Mouse (Mus musculus): ENCODE data around the gene Ccdc172. TPM values are rescaled to one million over a fixed set of nuclear protein-coding genes. Genes with fewer than 3 reads are reported as not detected.

The Ccdc172 gene
- polyA plus RNA-seq (2015; fragmentation: Illumina TruSeq; extraction: RNeasy Lipid Tissue Mini Kit (QIAGEN cat#74804); ENCODE audit: insufficient read depth, low replicate concordance): not detected

GRCm38 (mm10) chr19:58511818-58512217 lies at the start of gene Ccdc172:
Gene Ccdc172, plus strand, starts transcription at chr19:58511993.

Other genes starting within 250 kb of the Ccdc172 start
- gene Gfra1, start 56.1 kb upstream of the Ccdc172 start, polyA plus RNA-seq (2015; fragmentation: Illumina TruSeq; extraction: RNeasy Lipid Tissue Mini Kit (QIAGEN cat#74804); ENCODE audit: insufficient read depth, low replicate concordance): 0.22 TPM
- 18.2 TPM for gene Pnlip, start 140.5 kb downstream of the Ccdc172 start, polyA plus RNA-seq (2015; fragmentation: Illumina TruSeq; extraction: RNeasy Lipid Tissue Mini Kit (QIAGEN cat#74804); ENCODE audit: insufficient read depth, low replicate concordance)
- gene Pnliprp1, start 216.9 kb downstream of the Ccdc172 start, polyA plus RNA-seq (2015; fragmentation: Illumina TruSeq; extraction: RNeasy Lipid Tissue Mini Kit (QIAGEN cat#74804); ENCODE audit: insufficient read depth, low replicate concordance): 5.2 TPM
- gene Pnliprp2, start 247.7 kb downstream of the Ccdc172 start, polyA plus RNA-seq (2015; fragmentation: Illumina TruSeq; extraction: RNeasy Lipid Tissue Mini Kit (QIAGEN cat#74804); ENCODE audit: insufficient read depth, low replicate concordance): 0.73 TPM

All from spleen, adult 10 weeks (tissue).